Mouse (Mus musculus) skeletal muscle tissue, adult 2 months (tissue): ENCODE data around the gene Bmf.

ENCODE experiments used
- DNase-seq: peaks from one replicate; pipeline ENCODE4 v3.0.0-alpha.2; 2012; ENCODE audit warnings: low read depth, low spot score

Gene Bmf

DNA sequence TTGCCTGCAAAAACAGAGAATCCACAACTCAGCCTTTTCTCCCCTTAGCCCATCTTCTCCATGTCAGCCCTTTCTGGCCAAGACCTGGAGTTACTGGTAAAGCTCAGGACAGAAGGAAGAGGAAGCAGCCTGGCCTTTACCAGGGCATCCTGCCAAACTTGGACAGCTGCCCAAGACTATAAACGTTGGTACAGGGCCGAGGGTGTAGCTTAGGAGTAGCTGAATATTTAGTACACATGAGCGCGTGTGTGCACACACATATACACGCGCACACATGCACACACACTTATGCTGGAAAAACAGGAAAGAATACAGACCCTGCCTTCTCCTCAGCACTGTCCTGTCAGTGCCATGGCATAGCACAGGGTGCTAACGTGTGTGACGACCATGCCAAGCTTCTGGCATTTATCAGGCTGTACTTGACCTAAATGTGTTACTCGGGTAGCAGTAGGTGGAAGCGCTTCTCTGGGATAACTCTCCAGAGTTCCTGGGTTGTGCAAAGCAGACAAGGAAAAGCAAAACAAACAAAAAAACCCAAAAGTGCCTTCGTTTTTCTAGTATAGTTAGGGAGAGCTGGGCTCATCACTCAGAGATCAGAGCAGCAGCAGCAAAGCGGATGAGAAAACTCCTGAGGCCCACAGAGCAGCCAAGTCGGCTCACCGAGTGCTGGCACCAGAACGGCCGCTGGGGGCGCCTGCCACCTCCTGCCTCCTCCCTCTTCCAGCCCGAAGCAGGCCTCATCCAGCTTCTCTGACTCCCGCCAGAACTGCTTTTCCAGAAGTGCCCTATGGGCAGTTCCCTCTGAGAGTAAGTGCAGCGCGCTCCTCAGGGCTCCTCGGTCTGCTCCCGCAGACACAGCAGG lies 4.0 kb downstream of the Bmf start:
- DNase-seq, result peak; percentile 79

DNA sequence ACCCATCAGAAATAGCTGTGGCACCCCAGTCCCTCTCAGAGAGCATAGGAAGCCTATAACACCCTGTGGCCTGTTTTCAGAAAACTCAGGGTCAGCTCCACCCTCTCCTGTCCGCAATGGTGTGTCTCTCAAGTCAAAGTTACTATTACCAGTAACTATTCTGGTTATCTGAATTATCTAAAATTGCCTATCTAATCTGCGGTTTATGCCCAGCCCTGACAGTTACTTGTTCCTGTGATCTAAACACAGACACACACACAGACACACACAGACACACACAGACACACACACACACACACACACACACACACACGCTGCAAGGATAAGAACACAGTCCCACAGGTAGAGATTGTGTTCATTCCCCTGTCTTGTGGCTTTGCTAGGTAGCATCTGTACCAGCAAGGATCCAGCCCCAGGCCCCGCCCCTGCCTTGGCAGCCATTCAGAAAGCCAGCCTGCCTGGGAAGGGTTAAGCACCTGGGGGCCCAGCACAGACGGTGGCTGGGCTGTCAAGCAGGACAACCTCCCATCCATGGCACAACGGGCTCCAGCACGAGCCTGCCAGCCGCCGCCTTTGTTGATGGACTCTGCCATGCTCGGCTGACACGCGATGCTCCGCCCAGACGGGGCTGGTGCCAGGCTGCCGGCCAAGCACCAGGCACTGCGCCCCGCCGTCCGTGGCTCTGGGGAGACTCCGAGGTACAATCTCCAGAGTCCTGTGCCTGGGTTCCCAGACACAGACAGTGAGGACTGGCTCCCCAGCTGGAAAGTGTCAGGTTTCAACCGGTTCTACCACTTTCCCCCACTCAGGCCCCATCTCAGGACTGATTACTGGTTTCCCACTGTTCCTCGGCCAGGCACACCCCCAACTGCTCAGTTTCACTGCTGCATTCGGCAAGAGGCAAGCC lies 5.3 kb downstream of the Bmf start:
- peak; percentile 52 for DNase-seq

DNA sequence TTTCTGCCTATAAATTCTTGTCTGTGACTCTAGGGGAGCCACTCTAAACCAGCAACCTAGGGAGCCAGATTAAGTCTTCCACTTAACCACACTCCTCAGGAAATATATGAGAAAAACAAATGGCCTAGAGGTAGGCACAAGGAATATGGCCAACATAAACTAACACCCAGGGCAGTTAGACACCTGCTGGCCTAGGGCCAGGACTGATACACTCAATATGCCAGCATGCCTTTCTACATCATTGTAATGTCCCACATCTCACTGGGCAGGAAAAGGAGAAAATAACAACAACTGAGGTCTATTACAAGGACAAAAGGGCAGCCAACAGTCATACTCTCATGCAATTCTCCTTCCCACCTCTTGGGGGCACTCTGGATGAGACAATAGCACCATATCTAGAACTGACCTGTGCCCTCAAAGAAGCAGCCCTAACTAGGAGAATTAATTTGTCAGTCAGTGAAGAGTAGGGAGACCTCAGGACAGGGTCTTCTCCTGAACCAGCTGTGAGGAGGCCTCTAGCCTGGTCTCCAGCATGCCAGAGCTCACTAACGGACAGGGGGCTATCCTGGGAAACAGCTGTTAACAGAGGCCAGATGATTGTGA lies 6.4 kb downstream of the Bmf start:
- no peak for DNase-seq

DNA sequence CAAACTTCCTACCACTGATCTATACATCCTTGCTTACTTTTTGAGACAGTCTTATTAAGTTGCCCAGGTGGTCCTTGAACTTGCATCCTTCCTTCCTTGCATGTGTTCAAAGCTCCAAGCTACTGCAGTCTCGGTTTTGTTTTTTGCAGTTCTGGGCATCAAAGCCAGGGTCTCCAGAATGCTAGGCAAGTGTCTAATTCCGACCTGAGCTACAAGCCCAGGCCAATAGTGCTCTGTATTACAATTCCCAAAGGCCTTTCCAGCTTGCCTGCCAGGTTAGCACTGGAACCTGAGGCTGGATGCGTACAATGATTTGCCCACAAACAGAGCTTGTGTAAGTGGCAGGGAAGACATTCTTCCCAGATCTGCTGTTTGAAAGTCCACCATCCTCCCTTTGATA lies 7.8 kb downstream of the Bmf start:
- no peak for DNase-seq

DNA sequence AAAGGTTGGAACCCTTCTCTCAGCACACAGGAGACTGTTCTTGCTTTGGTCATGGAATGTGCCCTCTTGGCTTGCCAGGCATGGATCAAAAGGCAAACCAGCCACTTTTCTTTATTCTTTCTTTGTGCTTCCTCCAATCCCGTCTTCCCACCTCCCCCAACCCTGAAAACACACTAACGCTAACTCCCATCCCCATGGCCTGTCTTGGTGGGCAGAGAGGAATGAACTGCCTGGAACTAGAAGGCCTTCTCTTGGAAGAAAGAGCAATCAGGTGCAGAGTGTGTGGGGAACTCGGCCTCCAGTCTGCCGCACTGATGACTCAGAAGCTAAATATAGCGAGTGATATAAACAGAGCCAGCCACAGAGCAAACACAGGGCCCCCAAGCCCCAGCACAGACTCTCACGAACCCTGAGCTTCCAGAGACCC lies 8.8 kb downstream of the Bmf start:
- DNase-seq, result peak; percentile 85

DNA sequence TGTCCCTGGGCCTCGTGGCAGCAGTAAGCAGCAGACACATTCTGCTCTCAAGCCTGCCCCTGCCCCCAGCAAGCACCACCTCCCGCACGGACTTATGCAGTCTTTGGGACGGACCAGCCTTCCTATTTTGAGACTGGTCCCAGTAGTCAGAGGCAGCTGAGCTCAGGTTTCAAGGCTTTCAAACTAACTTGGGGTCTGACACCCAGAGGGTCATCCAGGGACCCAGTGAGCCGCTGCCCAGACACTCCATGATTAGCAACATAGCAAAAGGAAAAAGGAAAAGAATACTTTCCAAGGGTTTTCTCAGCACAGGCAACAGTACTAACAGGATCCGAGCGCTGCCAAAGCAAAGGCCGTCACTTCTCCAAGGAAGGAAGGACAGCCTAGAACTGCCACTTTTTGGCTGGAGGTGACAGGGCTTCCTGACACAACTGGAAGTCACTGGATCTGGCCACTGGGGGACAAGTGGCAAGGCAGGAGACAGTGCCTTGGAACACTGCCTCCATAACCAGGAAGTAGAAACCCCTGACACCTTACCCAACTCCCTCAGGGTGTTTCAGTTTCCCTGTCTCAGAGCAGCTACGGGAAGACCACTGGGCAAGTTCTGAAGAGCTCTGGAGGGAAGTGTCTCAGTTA lies 9.5 kb downstream of the Bmf start:
- DNase-seq, result peak; percentile 81

DNA sequence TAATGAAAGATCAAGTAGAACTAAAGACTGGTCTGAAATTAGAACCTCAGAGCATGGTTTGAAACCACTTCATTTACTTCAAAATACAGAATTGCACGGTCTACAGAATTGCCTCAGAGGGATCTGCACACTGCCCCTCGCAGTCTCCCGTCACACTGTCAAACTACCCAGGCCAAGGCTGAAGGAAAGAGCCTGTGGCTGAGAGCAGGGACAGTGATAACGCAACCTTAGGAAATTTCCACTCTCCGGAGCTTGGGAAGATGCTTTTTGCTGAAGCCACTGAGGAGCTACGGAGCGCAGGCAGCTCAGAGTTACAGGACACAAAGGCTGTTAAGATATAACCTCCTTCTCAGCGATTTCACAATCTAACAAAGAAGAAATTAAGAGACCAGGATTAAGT lies 10.4 kb downstream of the Bmf start:
- no peak for DNase-seq

DNA sequence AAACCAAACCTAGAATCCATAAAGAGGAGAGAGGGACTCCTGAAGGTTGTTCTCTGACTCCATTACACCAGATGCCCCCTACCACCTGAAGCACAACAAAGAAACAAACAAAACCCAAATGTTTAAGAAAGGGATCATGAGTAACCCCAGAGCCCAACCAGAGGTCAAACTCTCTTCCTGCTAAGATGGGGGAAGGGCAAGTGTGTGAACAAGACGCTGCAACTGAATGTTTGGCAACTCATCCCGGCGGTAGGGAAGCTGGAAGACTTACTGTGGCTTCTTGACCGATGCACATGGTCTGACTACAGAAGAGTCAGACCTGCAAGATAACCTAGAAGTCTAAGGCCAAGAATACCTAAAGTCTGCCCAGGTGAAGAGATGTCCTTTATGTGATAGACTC lies 12.3 kb downstream of the Bmf start:
- DNase-seq, result no peak

DNA sequence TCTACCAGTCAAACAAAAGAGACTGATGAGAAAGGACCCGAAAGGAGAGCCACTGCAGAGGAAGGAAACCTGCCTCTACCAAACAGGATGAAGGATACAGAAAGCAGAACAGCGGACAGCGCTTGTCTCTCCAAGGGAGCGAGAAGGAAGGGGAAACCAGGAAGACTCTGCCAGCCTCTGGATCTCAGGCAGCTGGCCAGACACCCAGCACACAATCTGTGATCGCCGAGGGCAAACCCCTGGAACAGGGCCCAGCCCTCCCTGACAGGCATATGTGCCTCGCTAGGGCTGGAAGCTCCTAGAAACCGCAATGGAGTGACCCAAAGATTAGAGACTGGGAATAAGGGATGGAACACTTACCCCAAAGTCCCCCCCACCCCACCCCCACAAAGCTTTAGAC lies 12.9 kb downstream of the Bmf start:
- DNase-seq, result no peak

DNA sequence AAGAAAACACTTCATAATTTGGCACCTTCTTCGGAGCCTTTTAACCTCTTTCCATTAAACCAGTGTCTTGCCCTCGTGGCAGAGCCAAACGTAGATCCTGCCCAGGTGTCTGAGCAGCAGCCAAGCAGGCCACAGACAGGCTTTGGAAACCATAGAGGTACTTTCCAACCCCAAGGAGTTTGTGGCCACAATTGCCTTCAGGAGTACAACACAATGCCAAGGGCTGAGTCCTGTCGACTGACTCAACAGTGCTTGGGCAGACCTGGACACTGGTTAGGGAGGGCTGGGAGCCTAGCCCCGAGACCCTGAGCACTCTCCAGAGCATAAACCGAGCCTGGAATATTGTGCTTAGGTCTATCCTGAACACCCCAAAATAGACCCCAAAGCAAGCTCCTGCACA lies 13.4 kb downstream of the Bmf start:
- no peak for DNase-seq

DNA sequence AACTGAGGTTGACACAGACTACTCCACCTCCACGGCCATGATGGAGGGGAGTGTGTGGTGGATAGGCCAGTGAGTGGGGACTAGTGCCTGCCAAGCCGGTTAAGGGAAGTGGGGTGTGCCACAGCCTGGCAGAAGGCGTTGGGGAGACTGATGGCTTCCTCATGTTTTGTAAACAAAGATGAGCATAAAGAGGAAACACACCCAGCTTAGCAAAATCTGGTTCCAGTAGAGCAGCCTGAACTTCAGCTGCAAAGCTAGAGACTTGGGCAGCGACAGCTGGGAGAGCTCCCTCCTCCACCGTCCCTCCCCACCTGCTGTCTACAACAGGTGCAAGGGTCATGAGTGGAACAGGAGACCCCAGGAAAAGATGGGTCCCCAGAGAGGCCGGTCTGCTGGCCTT lies 15.5 kb downstream of the Bmf start:
- no peak for DNase-seq

DNA sequence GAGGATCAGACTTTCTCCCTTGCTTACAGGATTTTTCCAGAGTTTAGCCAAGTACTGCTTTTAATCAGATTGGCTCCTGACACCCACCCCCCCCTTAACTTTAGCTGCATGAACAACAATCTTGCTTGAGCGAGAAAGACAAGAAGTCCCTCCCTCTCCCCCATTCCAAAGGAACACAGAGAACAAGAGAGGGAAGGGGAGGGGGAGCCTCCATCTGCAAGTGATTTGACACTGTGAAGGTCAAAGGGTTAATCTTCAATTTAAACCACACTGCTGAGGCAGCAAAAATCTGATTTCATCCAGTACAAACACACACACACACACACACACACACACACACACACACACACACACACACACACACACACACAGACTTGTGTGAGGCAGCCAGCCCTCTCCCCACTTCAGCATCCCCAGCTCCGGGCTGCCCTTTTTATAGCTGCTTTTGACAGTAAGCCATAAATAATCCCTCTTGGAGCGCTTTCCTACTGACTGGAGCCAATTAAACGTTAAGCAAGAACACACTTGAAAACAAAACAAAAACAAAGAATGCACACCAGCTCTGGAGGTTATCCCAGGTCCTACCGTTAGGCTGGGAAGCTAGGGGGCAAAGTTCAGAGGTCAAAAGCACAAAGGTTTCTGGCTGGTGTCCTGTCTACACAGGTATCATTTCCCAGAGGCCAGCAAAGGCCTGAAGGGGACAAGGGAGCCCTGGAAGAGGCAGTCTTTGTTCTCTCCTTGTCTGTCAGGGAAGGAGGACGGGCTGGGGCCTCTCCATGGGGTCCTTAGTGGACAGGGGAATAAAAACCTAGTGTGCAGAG lies 16.4 kb downstream of the Bmf start:
- peak; percentile 68 for DNase-seq

DNA sequence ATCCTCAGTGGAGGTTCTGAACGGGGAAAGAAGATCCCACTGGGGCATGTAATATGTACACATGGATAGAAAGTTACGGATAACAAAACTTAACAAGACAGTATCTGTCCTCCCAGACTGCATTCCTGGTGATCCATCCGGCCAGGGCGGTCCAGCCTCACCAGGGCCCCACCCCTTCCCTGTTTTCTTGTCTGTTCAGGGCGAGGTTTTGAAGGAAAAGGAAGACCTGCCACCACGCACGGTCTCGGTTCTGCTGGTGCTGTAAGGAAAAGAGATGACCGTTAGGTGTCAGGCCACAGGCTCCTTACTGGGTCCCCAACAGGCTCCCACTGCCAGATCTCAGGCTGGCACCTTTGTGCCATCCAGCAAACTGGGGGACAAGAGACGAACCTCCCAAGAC lies 17.1 kb downstream of the Bmf start:
- DNase-seq, result no peak

DNA sequence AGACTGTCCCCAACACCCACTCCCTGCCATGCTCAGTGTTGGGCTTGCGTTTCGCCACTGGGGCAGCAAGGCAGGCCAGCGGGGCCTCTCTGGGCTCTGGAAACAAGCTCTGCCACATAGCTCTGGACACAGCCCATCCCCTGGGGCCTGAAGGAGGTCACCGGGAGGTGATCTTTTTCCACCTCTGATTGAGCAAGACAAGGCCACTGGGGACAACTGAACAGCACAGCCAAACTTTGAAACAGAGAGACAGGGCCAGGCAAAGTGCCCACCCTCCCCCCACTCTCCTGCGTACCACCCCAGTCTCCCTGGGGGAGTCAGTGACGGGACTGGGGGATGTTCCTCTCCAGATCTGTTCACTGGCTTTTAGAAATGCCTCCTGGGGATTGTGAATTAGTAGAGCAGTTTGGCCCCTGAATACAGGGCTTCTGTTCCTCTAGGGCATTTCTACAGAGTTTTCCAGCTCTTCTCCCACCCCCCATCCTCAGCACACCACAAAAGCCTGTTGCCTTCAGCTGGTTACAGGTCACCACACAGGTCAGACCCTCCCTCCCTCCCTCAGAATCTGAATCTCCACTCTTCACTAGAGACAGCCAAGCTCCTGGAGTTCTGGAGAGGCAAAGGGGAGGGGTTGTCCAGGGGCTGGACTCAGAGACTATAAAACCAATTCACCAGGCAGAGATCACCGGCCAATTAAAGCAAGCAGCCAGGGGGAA lies 19.9 kb downstream of the Bmf start:
- peak; percentile 76 for DNase-seq

DNA sequence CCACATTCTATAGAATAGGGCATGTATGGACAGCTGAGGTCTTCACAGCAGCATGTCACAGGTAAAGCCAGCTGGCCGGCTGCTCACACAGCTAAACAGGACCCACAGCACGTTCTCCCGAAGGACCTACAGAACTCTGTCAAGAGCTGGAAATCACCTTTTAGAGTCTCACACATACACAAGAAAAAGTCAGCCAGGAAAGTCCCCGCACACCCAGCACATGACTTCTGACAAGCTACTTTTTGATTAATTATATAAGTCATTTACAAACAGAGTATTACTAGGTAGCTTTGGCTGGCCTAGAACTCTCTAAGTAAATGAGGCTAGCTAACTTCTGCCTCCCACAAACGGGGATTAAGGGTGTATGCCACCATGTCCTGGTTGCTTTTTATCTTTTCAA lies 22.9 kb downstream of the Bmf start:
- DNase-seq, result no peak

DNA sequence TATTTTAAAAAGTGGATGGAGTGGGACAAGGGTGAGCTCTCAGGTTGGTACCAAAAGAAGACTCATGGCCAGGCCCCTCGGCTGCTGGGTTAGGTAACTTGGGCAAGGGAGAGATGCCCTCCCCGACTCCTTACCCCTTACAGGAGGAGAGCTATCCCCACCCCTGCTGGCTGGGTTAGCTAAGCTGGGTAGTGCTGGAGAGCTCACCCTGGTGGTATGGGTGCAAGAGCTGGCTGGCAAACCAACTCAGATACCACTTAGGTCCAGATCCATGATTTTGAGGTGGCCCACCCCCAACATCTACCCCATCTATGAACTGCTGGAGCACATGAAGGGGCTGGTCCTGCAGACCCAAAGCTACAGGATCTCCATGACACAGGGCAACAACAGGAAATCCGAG lies 24.7 kb downstream of the Bmf start:
- DNase-seq, result no peak

DNA sequence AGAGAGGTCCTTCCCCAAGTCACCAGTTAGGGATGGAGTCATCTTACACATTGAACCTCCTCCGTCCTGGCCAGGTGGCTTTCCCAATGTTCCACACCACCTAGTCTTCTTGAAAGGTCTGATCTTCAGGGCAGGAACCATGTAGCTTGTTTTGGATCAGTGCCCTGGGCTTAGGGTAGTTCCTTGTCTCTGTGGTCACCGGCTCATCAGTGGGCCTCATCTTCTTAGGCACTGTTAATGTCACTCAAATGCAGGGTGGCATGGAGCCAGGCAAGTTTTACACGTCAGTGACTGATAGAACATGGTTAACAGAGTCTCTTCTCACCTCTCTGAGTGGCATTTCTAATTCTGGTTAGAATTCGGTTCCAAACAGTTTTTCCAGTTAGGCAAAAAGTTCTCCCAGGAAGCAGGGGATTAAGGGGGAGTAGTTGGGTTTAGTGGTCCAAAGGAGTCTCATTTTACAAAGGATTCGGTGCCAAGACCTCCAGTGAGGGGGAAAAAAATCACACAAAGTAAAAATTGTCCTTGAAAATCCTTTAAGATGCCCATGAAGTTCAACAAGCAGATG lies 26.2 kb downstream of the Bmf start:
- no peak for DNase-seq

DNA sequence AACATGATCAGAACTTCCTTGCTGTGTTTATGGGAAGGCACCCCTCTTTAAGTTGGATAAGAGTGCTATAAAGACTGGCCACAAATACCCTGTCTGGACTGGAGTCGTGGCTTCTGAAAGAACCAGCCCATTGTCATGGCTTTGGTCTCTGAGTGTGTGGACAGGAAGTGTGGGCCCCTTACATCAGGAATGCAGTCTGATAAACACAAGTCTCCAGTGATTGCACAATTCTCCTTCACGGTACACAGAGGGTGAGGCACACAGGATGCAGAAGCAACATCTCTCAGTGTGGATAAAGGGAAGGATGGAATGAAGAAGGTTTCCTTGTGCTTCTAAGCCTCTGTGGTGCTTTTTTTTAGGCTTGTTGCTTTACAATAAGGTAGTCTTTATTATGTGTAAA lies 27.2 kb downstream of the Bmf start:
- no peak for DNase-seq

DNA sequence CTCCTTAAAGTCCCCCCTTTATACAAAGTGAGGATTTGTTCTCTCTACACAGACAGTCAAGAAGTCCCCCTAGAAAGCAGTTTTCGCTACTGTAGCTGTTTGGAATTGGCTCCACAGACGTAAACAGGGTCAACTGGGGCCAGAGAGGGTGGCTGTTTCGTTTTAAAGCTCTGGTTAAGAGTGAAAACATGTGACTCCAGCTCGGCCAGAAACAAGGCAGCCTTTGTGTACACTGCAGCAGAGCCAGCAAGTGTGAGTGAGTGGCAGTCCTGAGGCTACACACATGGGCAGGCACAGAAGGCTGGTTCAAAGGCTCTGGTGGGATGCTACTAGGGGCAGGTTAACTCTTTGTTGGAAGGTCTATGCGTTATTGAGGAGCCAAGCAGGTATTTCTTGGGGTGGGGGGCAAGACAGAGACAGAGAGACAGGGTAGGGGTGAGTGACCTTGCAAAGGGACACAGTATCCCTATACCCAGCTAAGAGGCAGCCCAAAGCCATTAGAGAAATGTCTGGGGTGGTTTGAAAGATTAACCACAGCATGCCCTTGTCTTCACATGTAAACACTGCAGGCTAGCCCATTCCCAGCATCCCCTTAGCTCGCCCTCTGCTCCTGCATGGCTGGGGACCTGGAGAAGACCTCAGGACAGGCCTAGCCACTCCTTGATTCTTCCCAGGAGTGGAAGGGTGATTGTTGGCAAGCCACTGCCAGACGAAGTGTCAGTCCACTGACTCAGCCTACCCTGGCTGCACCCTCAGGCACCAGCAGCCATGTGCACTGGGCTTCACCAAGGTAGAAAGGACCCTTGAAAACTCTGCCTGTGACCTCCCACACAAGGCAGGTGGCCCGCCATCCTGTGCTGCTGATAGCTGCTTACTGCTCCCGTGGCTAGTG lies 29.2 kb downstream of the Bmf start:
- DNase-seq, result peak; percentile 59
